Mouse (Mus musculus) spleen, postnatal 0 days (tissue): ENCODE data around the gene Olfr401. TPM values are rescaled to one million over a fixed set of nuclear protein-coding genes. Genes with fewer than 3 reads are reported as not detected.

Source experiments
- polyA plus RNA-seq: library from polyadenylated mRNA; unstranded; fragments of >200 nt; fragmentation: Nextera tagmentation; extraction: Ambion mirVana; gene quantifications from 2 replicates; pipeline ENCODE4 v1.2.1, GENCODE M21; 2015

The Olfr401 gene
- not detected in 2 replicates for polyA plus RNA-seq

DNA sequence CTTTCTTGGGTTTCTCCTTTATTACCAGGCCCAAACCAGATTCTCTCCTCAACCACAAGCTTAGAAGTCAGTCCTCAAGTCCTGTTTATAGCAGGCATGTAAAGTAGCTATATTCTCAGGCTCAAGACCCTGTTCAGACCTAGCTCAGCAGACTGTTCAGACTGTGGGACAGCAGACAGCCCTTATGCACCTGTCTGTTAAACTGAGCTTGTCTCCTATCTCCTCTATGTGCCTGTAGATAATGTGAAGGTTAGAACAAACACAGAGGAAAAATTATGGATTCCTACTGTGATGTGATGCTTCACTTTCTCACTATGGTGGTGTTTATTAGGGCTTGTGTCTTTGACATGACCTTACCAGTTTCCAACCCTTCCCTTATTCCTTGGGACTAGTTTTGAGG, at the start of gene Olfr401:
Gene Olfr401, plus strand, starts transcription at position 301 of the 400 bp plus-strand sequence.

DNA sequence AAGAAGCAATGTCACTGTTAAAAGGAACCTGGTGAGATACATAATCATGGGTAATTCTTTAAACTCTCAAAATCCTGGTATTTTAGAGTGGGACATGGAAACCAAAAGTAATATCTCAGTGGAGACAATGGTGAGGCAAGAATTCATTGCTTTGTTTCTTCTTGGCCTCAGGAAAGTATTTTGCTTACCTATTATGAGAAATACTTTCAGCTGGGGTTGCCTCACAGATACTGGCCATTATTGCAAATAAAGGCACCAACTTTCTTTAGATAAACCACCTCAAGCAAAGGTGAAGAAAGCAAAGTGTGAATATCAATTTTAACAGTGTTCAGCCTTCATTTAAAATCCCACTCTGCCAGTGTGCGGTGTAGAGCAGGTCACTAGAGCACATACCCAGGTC, 43.9 kb upstream of the Olfr401 start, which contains the start of gene Zfp616:
Gene Zfp616, plus strand, starts transcription at position 301 of the 400 bp plus-strand sequence.

DNA sequence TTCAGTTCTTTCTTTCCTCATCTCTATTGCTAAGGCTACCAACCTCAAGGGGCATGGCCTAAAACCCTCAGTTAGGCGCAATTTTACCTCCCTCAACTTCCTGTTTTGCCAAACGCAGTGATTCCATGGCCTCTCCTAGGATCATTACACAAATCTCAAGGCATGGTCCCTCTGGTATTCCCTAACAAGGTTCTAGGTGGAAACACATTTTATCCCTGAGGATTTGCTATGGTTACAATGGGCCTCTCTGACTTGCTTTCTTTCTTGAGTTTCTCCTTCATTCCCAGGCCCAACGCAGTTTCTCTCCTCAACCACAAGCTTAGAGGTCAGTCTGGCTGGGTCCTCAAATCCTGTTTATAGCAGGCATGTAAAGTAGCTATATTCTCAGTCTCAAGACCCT, 39.7 kb downstream of the Olfr401 start, which contains the start of gene Olfr402:
Gene Olfr402, plus strand, starts transcription at position 301 of the 400 bp plus-strand sequence.

Other genes with a start within 250 kb of the Olfr401 start
- not detected in 2 replicates for gene Olfr394, start 222.9 kb upstream of the Olfr401 start, polyA plus RNA-seq
- gene Olfr395, start 204.4 kb upstream of the Olfr401 start, polyA plus RNA-seq: not detected in 2 replicates
- not detected in 2 replicates for gene Olfr23, start 177.0 kb upstream of the Olfr401 start, polyA plus RNA-seq
- gene Olfr397, start 152.9 kb upstream of the Olfr401 start, polyA plus RNA-seq: not detected in 2 replicates
- gene Olfr398, start 123.3 kb upstream of the Olfr401 start, polyA plus RNA-seq: not detected in 2 replicates
- gene Olfr139, start 57.2 kb upstream of the Olfr401 start, polyA plus RNA-seq: not detected in 2 replicates
- not detected in 2 replicates for gene Olfr399, start 57.1 kb upstream of the Olfr401 start, polyA plus RNA-seq
- gene Zfp616, start 43.8 kb upstream of the Olfr401 start, polyA plus RNA-seq: not detected in 2 replicates
- gene Olfr402, start 39.8 kb downstream of the Olfr401 start, polyA plus RNA-seq: not detected in 2 replicates
- gene Olfr403, start 72.5 kb downstream of the Olfr401 start, polyA plus RNA-seq: not detected in 2 replicates
- not detected in 2 replicates for gene Olfr43, start 97.7 kb downstream of the Olfr401 start, polyA plus RNA-seq
- not detected in 2 replicates for gene Olfr406, start 146.1 kb downstream of the Olfr401 start, polyA plus RNA-seq
- gene Olfr59, start 170.0 kb downstream of the Olfr401 start, polyA plus RNA-seq: not detected in 2 replicates
- gene Olfr410, start 224.3 kb downstream of the Olfr401 start, polyA plus RNA-seq: not detected in 2 replicates
- gene Olfr411, start 238.9 kb downstream of the Olfr401 start, polyA plus RNA-seq: not detected in 2 replicates
- not detected in 2 replicates for gene Olfr412, start 248.4 kb downstream of the Olfr401 start, polyA plus RNA-seq